Mouse (Mus musculus) R1 (cell line): ENCODE measurements around the gene Gm7951.
"Not testable (repeated sequence)": the region's sequence is repeated elsewhere in the genome, so short reads cannot be mapped to it uniquely, and the experiment has no call there.

ENCODE experiments used
- DNase-seq: peaks from one replicate; pipeline ENCODE4 v3.0.0-alpha.2; 2018; ENCODE audit warnings: low read depth, low spot score

The Gm7951 gene

GRCm38 (mm10) chr14:42117269-42117668 is at the start of gene Gm7951:
Gene Gm7951 (minus strand): TSS chr14:42117369.
- DNase-seq = not testable (repeated sequence)

- DNase-seq = not testable (repeated sequence)
These were observed 45.4 kb upstream of the Gm7951 start, which contains the start of gene Gm17027 for GRCm38 (mm10) chr14:42162522-42162921. Gene Gm17027 (minus strand): TSS chr14:42162622.

GRCm38 (mm10) chr14:42134571-42134970 is 17.4 kb upstream of the Gm7951 start:
- DNase-seq = not testable (repeated sequence)

- not testable (repeated sequence) for DNase-seq
These were observed 16.6 kb upstream of the Gm7951 start for GRCm38 (mm10) chr14:42133806-42134205.
